Comparison of ENCODE assay signal across 12 mouse cellular contexts in genomic region chr4:72160102-72160511, GRCm38 (mm10). TPM values are rescaled to one million over a fixed set of nuclear protein-coding genes. Genes with fewer than 3 reads are reported as not detected.
DNase-seq lines count a peak whose midpoint lies in the region; ATAC-seq and TF ChIP-seq lines count a peak whose summit lies in the region.
"Had no signal": no experiment of that assay in that cellular context is flagged by ENCODE, and none has a peak within 500 bp of the region (broad histone marks: within the 10 kb centered on the region; RNA-seq: fewer than 3 reads in every experiment).

No protein-coding gene starts in this region.

- no peak overlapping the region for H3K9ac ChIP-seq in stomach, embryonic 14.5 days (replicated peaks; ENCODE audit: low read depth, low read length)
- no peak overlapping the region for H3K9ac ChIP-seq in stomach, postnatal 0 days (ENCODE audit: low read length)
- no peak overlapping the region for H3K9ac ChIP-seq in forebrain, embryonic 15.5 days (replicated peaks)
- H3K9ac ChIP-seq: limb, embryonic 13.5 days had no signal

- 0 out of 2 replicates have a peak, but pooled peaks have one; percentile 28 for ATAC-seq in stomach, embryonic 14.5 days (ENCODE audit: insufficient number of reproducible peaks, insufficient read depth, low FRiP score, low read depth)
- no peak for ATAC-seq in stomach, postnatal 0 days (ENCODE audit: low FRiP score, low TSS enrichment)
- ATAC-seq in forebrain, embryonic 15.5 days (replicated peaks) = peak; percentile 38; the same call in 1 of the 2 replicates
- no peak for ATAC-seq in granulocyte monocyte progenitor cell, adult 5-6 weeks (replicated peaks; ENCODE audit: poor library complexity, severe bottlenecking)
- ATAC-seq: inflammation-experienced regulatory T-cells, adult 6 months had no signal

- no peak for TF ChIP-seq CTCF in stomach, postnatal 0 days (IDR thresholded peaks at IDR 0.05; ENCODE audit: low read depth)

- H3K27me3 ChIP-seq in stomach, embryonic 14.5 days (ENCODE audit: control insufficient read depth, insufficient read depth, low read length) = no peaks in the 10 kb centered on the region
- H3K27me3 ChIP-seq in stomach, postnatal 0 days (ENCODE audit: control insufficient read depth, insufficient read depth, low read length) = no peaks in the 10 kb centered on the region
- no peaks in the 10 kb centered on the region for H3K27me3 ChIP-seq in forebrain, embryonic 15.5 days
- H3K27me3 ChIP-seq: limb, embryonic 13.5 days had no signal

- 75% methylated on average over 14 of the region's 14 CpGs for WGBS in stomach, embryonic 14.5 days
- 77% methylated on average over 14 of the region's 14 CpGs for WGBS in stomach, postnatal 0 days
- 11% methylated on average over 14 of the region's 14 CpGs for WGBS in forebrain, embryonic 15.5 days

- no peaks in the 10 kb centered on the region for H3K4me1 ChIP-seq in stomach, embryonic 14.5 days (ENCODE audit: control insufficient read depth, insufficient read depth, low read length)
- H3K4me1 ChIP-seq in stomach, postnatal 0 days (replicated peaks; ENCODE audit: control insufficient read depth, insufficient read depth) = no peaks in the 10 kb centered on the region
- H3K4me1 ChIP-seq in forebrain, embryonic 15.5 days = peaks cover 24% of the 10 kb centered on the region

- H3K4me3 ChIP-seq in stomach, embryonic 14.5 days (ENCODE audit: low read depth, low read length) = no peak overlapping the region
- H3K4me3 ChIP-seq in stomach, postnatal 0 days (ENCODE audit: low read depth, low read length) = no peak overlapping the region
- no peak overlapping the region for H3K4me3 ChIP-seq in forebrain, embryonic 15.5 days
- H3K4me3 ChIP-seq: limb, embryonic 13.5 days had no signal

- no peak overlapping the region for H3K4me2 ChIP-seq in stomach, embryonic 14.5 days (replicated peaks; ENCODE audit: low read depth, low read length)
- no peak overlapping the region for H3K4me2 ChIP-seq in stomach, postnatal 0 days (replicated peaks; ENCODE audit: low read depth)
- no peak overlapping the region for H3K4me2 ChIP-seq in forebrain, embryonic 15.5 days (replicated peaks)
- H3K4me2 ChIP-seq: limb, embryonic 13.5 days had no signal

- H3K27ac ChIP-seq in stomach, embryonic 14.5 days (ENCODE audit: low read length) = no peak overlapping the region
- no peak overlapping the region for H3K27ac ChIP-seq in stomach, postnatal 0 days (replicated peaks)
- no peak overlapping the region for H3K27ac ChIP-seq in forebrain, embryonic 15.5 days (replicated peaks)
- H3K27ac ChIP-seq: limb, embryonic 13.5 days had no signal

- H3K9me3 ChIP-seq in stomach, embryonic 14.5 days (ENCODE audit: control insufficient read depth, low read depth, low read length) = no peaks in the 10 kb centered on the region
- no peaks in the 10 kb centered on the region for H3K9me3 ChIP-seq in stomach, postnatal 0 days (ENCODE audit: control insufficient read depth, low read length)
- H3K9me3 ChIP-seq in forebrain, embryonic 15.5 days = no peaks in the 10 kb centered on the region
- H3K9me3 ChIP-seq: limb, embryonic 13.5 days had no signal

- DNase-seq in stomach, postnatal 0 days (ENCODE audit: low spot score) = no peak
- DNase-seq in kidney, postnatal 4 days = peak; percentile 38 to 55
- peak; percentile 98 for DNase-seq in retina, postnatal 1 day
- no peak for DNase-seq in frontal cortex, adult 2 months (ENCODE audit: extremely low spot score in 1 of 2, low spot score in 1 of 2)
- no peak for DNase-seq in thymus, postnatal 36 days
- DNase-seq: adrenal gland, adult 2 months; thymus, adult 18-20 months had no signal

- peaks cover 5% of the 10 kb centered on the region; the same call in 1 of the 2 replicates for H3K36me3 ChIP-seq in stomach, embryonic 14.5 days (ENCODE audit: control insufficient read depth, insufficient read depth, low read length)
- H3K36me3 ChIP-seq in stomach, postnatal 0 days (ENCODE audit: control insufficient read depth, insufficient read depth, low read length) = 0 out of 2 replicates have a peak, but pooled peaks cover 8% of the 10 kb centered on the region
- H3K36me3 ChIP-seq in forebrain, embryonic 15.5 days = peaks cover 4% of the 10 kb centered on the region

- no peak for TF ChIP-seq EP300 in stomach, postnatal 0 days (optimal IDR thresholded peaks at IDR 0.05)

RNA-seq across cellular contexts. Expression of gene Tle1, which starts 40.6 kb away (rescaled TPM):
- polyA plus RNA-seq in stomach, embryonic 14.5 days (2014; fragmentation: Nextera tagmentation; extraction: Ambion mirVana) = 25.8 and 29.5 TPM in 2 replicates
- polyA plus RNA-seq in stomach, postnatal 0 days (2015; fragmentation: Nextera tagmentation; extraction: Ambion mirVana) = 10.0 and 11.3 TPM in 2 replicates
- polyA plus RNA-seq in forebrain, embryonic 15.5 days (2015; fragmentation: Nextera tagmentation; extraction: Ambion mirVana) = 38.2 and 40.0 TPM in 2 replicates
- polyA plus RNA-seq in frontal cortex, adult 2 months (2012; rRNA removed) = 44.0 TPM in 2 replicates
- total RNA-seq in granulocyte monocyte progenitor cell, adult 5-6 weeks (2014; fragmentation: Nextera tagmentation) = 7.3 and 8.4 TPM in 2 replicates
- total RNA-seq in granulocyte monocyte progenitor cell, adult 5-6 weeks (2017) = 7.5 and 8.4 TPM in 2 replicates

Comparison
In these comparisons a context has a peak if more than half of its experiments do, and no peak if none do; other contexts are left out.
1. ATAC-seq: peak in stomach, embryonic 14.5 days (single experiment) and forebrain, embryonic 15.5 days (single experiment); none in stomach, postnatal 0 days (single experiment) and granulocyte monocyte progenitor cell, adult 5-6 weeks (single experiment).
2. DNase-seq: peak in kidney, postnatal 4 days (2 of 2) and retina, postnatal 1 day (single experiment); none in stomach, postnatal 0 days (single experiment), frontal cortex, adult 2 months (0 of 2) and thymus, postnatal 36 days (0 of 2).